Mouse (Mus musculus): ENCODE data around the gene Gm20388.

GRCm38 (mm10) chr8:122568881-122569309 is 2658.3 kb downstream of the Gm20388 start:
- TF ChIP-seq POLR2A (IDR thresholded peaks at IDR 0.05; ENCODE audit: borderline replicate concordance, control insufficient read depth, low read depth, low read length) (no peak), CTCF (IDR thresholded peaks at IDR 0.05; ENCODE audit: control insufficient read depth, insufficient read depth, low read length) (peak; percentile 37; the same call in 1 of the 2 replicates)

Data from bone marrow, adult 2 months (tissue).